Mouse (Mus musculus) small intestine, adult 2 months (tissue): ENCODE measurements around the gene Adipor1.
"Not testable (repeated sequence)": the region's sequence is repeated elsewhere in the genome, so short reads cannot be mapped to it uniquely, and the experiment has no call there.

Experiments
- CTCF ChIP-seq: fragments of 200-500 bp; IDR thresholded peaks from 2 replicates; pipeline ENCODE4 v1.5.1; 2012; ENCODE audit warnings: low read depth, mild to moderate bottlenecking, control low read depth, inconsistent platforms, low read length, moderate library complexity, mixed read lengths; ENCODE audit not compliant: insufficient replicate concordance, insufficient read length; ENCODE audit errors: extremely low read depth
- POLR2A ChIP-seq: fragments of 200-500 bp; IDR thresholded peaks from 2 replicates; pipeline ENCODE4 v1.6.1; 2012; ENCODE audit warnings: low read depth, mild to moderate bottlenecking, control low read depth, inconsistent platforms, low read length, moderate library complexity

DNA sequence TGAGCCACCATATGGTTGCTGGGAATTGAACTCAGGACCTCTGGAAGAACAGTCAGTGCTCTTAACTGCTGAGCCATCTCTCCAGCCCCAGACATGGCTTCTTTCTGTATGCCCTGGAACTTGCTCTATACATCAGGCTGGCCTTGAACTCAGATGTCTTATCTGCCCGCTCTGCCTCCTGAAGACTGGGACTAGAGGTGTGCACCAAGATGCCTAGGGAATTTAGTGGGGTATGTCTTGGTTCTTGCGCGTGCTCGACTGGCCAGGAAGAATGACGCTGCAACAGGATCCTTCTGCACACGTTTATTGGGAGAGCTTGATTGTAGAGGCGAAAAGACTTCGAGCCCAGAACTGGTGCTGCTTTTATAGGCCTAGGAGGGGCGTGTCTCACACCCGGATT is 26.6 kb downstream of the Adipor1 start:
- not testable (repeated sequence) for TF ChIP-seq POLR2A, CTCF
